Mouse (Mus musculus) midbrain, embryonic 14.5 days (tissue): Measurements from ENCODE around the gene Tex38. TPM values are rescaled to one million over a fixed set of nuclear protein-coding genes. Genes with fewer than 3 reads are reported as not detected.

ENCODE experiments used
- ATAC-seq: fragments of 200-750 bp; cut with Nextera tagmentation; 2 replicates; pipeline ENCODE4 v1.8.0; 2017; ENCODE audit warnings: moderate number of reproducible peaks, moderate library complexity; ENCODE audit not compliant: low FRiP score, low TSS enrichment
- DNase-seq: peaks from one replicate; pipeline ENCODE4 v3.0.0-alpha.2; 2015
- H3K27ac ChIP-seq: fragments of 300-500 bp; sonication (generic); replicated peaks from 2 replicates; pipeline ENCODE4 v1.5.1; 2014; ENCODE audit warnings: mild to moderate bottlenecking, low read depth, low read length, moderate library complexity
- H3K27me3 ChIP-seq: fragments of 300-500 bp; sonication (generic); 2 replicates; pipeline ENCODE4 v1.6.1; 2014; ENCODE audit warnings: low read length, control low read depth, mixed read lengths; ENCODE audit not compliant: control insufficient read depth, insufficient read depth
- H3K36me3 ChIP-seq: fragments of 300-500 bp; sonication (generic); 2 replicates; pipeline ENCODE4 v1.6.1; 2014; ENCODE audit warnings: low read length, control low read depth; ENCODE audit not compliant: control insufficient read depth, insufficient read depth
- H3K4me1 ChIP-seq: fragments of 300-500 bp; sonication (generic); 2 replicates; pipeline ENCODE4 v1.6.1; 2014; ENCODE audit warnings: mild to moderate bottlenecking, antibody characterized with exemption, low read length, control low read depth; ENCODE audit not compliant: control insufficient read depth, insufficient read depth
- H3K4me2 ChIP-seq: fragments of 300-500 bp; sonication (generic); 2 replicates; pipeline ENCODE4 v1.6.1; 2014; ENCODE audit warnings: mild to moderate bottlenecking, low read length, moderate library complexity
- H3K4me3 ChIP-seq: fragments of 300-500 bp; sonication (generic); replicated peaks from 2 replicates; pipeline ENCODE4 v1.5.1; 2014; ENCODE audit warnings: low read depth, low read length
- H3K9ac ChIP-seq: fragments of 300-500 bp; sonication (generic); replicated peaks from 2 replicates; pipeline ENCODE4 v1.6.1; 2014; ENCODE audit warnings: mild to moderate bottlenecking, low read length, moderate library complexity
- H3K9me3 ChIP-seq: fragments of 300-500 bp; sonication (generic); 2 replicates; pipeline ENCODE4 v1.6.1; 2016; ENCODE audit warnings: low read length, control low read depth, mixed read lengths; ENCODE audit not compliant: control insufficient read depth
- WGBS: fragments of 180-500 bp; shearing (Covaris S2); extraction: QIAGEN DNeasy Blood & Tissue Kit; methylation state at CpG from one replicate; pipeline ENCODE4 v1.1.7; 2014; 5-methylcytosine and 5-hydroxymethylcytosine counted together
- polyA plus RNA-seq: library from polyadenylated mRNA; unstranded; fragments of >200 nt; fragmentation: Nextera tagmentation; extraction: Ambion mirVana; gene quantifications from 2 replicates; pipeline ENCODE4 v1.2.1, GENCODE M21; 2014

Tex38 gene
- polyA plus RNA-seq, 1 experiment from 2014 or later: 0.37 TPM

GRCm38 (mm10) chr4:115754851-115755250 lies 26.0 kb downstream of the Tex38 start:
- WGBS: 98% methylated on average over 1 of the region's 1 CpGs
- Histone ChIP-seq H3K36me3 (peaks cover 60% of the 10 kb centered on the region), H3K4me3 (no peak overlapping the region), H3K9ac (no peak overlapping the region), H3K9me3 (no peaks in the 10 kb centered on the region), H3K4me2 (no peak overlapping the region), H3K4me1 (no peaks in the 10 kb centered on the region), H3K27me3 (no peaks in the 10 kb centered on the region), H3K27ac (no peak overlapping the region)
- DNase-seq (no peak), ATAC-seq (no peak)

DNA sequence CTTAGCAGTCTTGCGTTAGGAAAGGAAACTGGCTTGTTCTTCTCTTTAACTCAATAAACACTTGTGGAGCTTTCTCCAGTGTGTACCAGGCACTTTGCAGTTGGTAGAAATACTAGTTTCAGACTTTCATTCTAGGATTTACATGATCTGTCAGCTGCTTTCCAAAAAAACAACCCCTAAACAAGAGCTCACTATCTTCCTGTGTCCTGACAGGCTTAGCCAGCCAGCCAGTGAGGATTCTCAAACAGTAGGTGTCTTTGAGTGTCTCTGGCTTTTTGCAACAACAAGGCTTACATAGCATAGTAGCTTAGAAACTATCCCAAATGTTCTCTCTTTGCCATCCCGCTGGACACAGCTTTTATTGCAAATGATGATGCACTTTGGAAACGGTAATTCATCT lies 26.7 kb downstream of the Tex38 start:
- H3K9ac ChIP-seq: no peak overlapping the region
- ATAC-seq: no peak
- 93% methylated on average over 3 of the region's 3 CpGs for WGBS
- H3K27ac ChIP-seq: no peak overlapping the region
- no peaks in the 10 kb centered on the region for H3K4me1 ChIP-seq
- no peaks in the 10 kb centered on the region for H3K27me3 ChIP-seq
- DNase-seq: no peak
- H3K4me2 ChIP-seq: no peak overlapping the region
- peaks cover 62% of the 10 kb centered on the region for H3K36me3 ChIP-seq
- H3K4me3 ChIP-seq: no peak overlapping the region
- H3K9me3 ChIP-seq: no peaks in the 10 kb centered on the region

GRCm38 (mm10) chr4:115749336-115749735 lies 31.5 kb downstream of the Tex38 start:
- Histone ChIP-seq H3K36me3 (peaks cover 59% of the 10 kb centered on the region), H3K4me2 (no peak overlapping the region), H3K4me3 (no peak overlapping the region), H3K27me3 (no peaks in the 10 kb centered on the region), H3K9ac (no peak overlapping the region), H3K27ac (no peak overlapping the region), H3K9me3 (no peaks in the 10 kb centered on the region), H3K4me1 (no peaks in the 10 kb centered on the region)
- no peak for ATAC-seq
- no peak for DNase-seq
- WGBS: 90% methylated on average over 1 of the region's 1 CpGs

- ATAC-seq: no peak
- Histone ChIP-seq H3K27me3 (no peaks in the 10 kb centered on the region), H3K9me3 (no peaks in the 10 kb centered on the region), H3K4me1 (no peaks in the 10 kb centered on the region), H3K4me2 (no peak overlapping the region), H3K27ac (no peak overlapping the region), H3K36me3 (peaks cover 51% of the 10 kb centered on the region), H3K9ac (no peak overlapping the region), H3K4me3 (no peak overlapping the region)
- DNase-seq: no peak
- WGBS: 79% methylated on average over 1 of the region's 1 CpGs
These were observed 32.6 kb downstream of the Tex38 start for GRCm38 (mm10) chr4:115748181-115748580.

GRCm38 (mm10) chr4:115743096-115743495 lies 37.7 kb downstream of the Tex38 start:
- Histone ChIP-seq H3K9ac (no peak overlapping the region), H3K9me3 (no peaks in the 10 kb centered on the region), H3K36me3 (peaks cover 42% of the 10 kb centered on the region), H3K27ac (no peak overlapping the region), H3K27me3 (no peaks in the 10 kb centered on the region), H3K4me2 (no peak overlapping the region), H3K4me1 (peaks cover 12% of the 10 kb centered on the region), H3K4me3 (no peak overlapping the region)
- 90% methylated on average over 4 of the region's 4 CpGs for WGBS
- ATAC-seq (no peak), DNase-seq (no peak)

GRCm38 (mm10) chr4:115742658-115743057 lies 38.2 kb downstream of the Tex38 start:
- DNase-seq: no peak
- Histone ChIP-seq H3K36me3 (peaks cover 39% of the 10 kb centered on the region), H3K4me3 (no peak overlapping the region), H3K4me2 (no peak overlapping the region), H3K9me3 (no peaks in the 10 kb centered on the region), H3K27ac (no peak overlapping the region), H3K27me3 (no peaks in the 10 kb centered on the region), H3K4me1 (peaks cover 12% of the 10 kb centered on the region), H3K9ac (no peak overlapping the region)
- ATAC-seq: no peak

DNA sequence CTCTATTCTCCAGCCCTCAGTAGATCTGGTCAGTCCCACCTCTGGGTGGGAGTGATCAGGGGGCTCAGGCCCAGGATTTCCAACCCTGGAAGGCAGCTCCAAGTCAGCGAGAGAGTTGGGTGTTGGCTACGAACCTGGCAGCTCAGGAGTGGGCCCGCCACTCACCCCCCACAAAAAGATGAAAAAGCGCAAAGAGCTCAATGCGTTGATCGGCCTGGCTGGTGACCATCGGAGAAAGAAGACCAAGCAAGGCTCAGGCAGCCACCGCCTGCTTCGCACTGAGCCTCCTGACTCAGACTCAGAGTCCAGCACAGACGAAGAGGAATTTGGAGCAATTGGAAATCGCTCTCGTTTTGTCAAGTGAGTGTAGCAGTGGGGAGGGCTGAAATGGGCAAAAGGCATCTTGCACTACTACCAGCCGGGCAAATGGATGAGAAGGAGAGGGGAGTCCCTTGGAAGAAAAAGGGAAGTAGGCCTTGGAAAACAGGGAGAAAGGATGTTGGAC lies 42.3 kb downstream of the Tex38 start:
- Histone ChIP-seq H3K4me2 (peak overlapping the region; percentile 88), H3K9me3 (no peaks in the 10 kb centered on the region), H3K36me3 (peaks cover 20% of the 10 kb centered on the region), H3K4me3 (peak overlapping the region; percentile 73), H3K4me1 (peaks cover 12% of the 10 kb centered on the region), H3K9ac (peak overlapping the region; percentile 80), H3K27me3 (no peaks in the 10 kb centered on the region), H3K27ac (no peak overlapping the region)
- 57% methylated on average over 13 of the region's 13 CpGs for WGBS
- DNase-seq (no peak), ATAC-seq (no peak)

GRCm38 (mm10) chr4:115737551-115738041 lies 43.2 kb downstream of the Tex38 start, which contains the start of gene Efcab14:
Gene Efcab14 (plus strand): TSS chr4:115737744.
- whole genome bisulfite sequencing: under 1% methylated on average over 45 of the region's 45 CpGs
- H3K4me1 ChIP-seq: peaks cover 12% of the 10 kb centered on the region
- DNase-seq: peak; percentile 99
- H3K9ac ChIP-seq: peak within 1 kb of the TSS; percentile 80
- H3K4me2 ChIP-seq: peak within 1 kb of the TSS; percentile 88
- peak within 1 kb of the TSS; percentile 73 for H3K4me3 ChIP-seq
- ATAC-seq: peak; percentile 100
- H3K27me3 ChIP-seq: no peaks in the 10 kb centered on the region
- H3K9me3 ChIP-seq: no peaks in the 10 kb centered on the region
- H3K27ac ChIP-seq: peak within 1 kb of the TSS; percentile 83
- H3K36me3 ChIP-seq: peaks cover 15% of the 10 kb centered on the region

DNA sequence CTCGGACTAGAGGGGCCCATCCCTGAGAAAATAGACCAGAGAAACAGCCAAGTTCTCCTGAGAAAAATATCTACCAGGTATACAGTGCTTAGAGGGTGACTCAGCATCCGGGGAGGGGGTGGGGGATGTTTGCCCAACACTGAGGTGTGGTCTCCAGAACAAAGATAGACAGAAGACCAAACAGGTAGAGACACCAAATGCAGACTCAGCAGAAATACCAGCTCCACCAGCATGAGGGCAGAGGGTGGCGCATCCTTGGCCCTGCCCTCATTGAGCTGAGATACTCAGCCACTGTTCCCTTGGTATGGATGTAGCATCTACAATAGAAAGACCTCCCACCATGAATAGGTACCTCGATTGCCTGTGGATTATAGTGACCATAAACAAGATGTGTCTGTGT lies 46.0 kb downstream of the Tex38 start:
- Histone ChIP-seq H3K4me2 (no peak overlapping the region), H3K27me3 (no peaks in the 10 kb centered on the region), H3K9ac (no peak overlapping the region), H3K36me3 (no peaks in the 10 kb centered on the region), H3K27ac (no peak overlapping the region), H3K9me3 (no peaks in the 10 kb centered on the region), H3K4me1 (peaks cover 12% of the 10 kb centered on the region), H3K4me3 (no peak overlapping the region)
- DNase-seq: no peak
- 67% methylated on average over 4 of the region's 4 CpGs for WGBS
- ATAC-seq: no peak
